Mouse (Mus musculus): ENCODE results near the gene Ano5. TPM values are rescaled to one million over a fixed set of nuclear protein-coding genes. Genes with fewer than 3 reads are reported as not detected.

The Ano5 gene
- under 1 TPM in 1 of 2 experiments, not detected in 1; 0.05 TPM for total RNA-seq (2021)
- long read RNA-seq, experiment 1, result 0 reads
- long read RNA-seq, experiment 2, result 0 reads

- DNase-seq, result peak; percentile 4 to 18
- intact Hi-C loops (cut with DNase I), result no loop called here
Measured at GRCm38 (mm10) chr7:51510671-51511651, at the start of gene Ano5. Gene Ano5, plus strand, starts transcription at chr7:51511029.

GRCm38 (mm10) chr7:51499396-51499795, 11.4 kb upstream of the Ano5 start:
- intact Hi-C loops (cut with DNase I), result no loop called here
- DNase-seq, result no peak

GRCm38 (mm10) chr7:51503940-51504339, 6.9 kb upstream of the Ano5 start:
- intact Hi-C loops (cut with DNase I), result no loop called here
- no peak for DNase-seq

GRCm38 (mm10) chr7:51510147-51510546, 682 bp upstream of the Ano5 start:
- no peak for DNase-seq
- intact Hi-C loops (cut with DNase I), result no loop called here

- intact Hi-C loops (cut with DNase I), result no loop called here
Measured at GRCm38 (mm10) chr7:51539344-51539743, 28.5 kb downstream of the Ano5 start.

GRCm38 (mm10) chr7:51540736-51541135, 29.9 kb downstream of the Ano5 start:
- DNase-seq, result peak; percentile 7 to 11
- intact Hi-C loops (cut with DNase I), result no loop called here

More at GRCm38 (mm10) chr7:51539344-51539743, 28.5 kb downstream of the Ano5 start:
- DNase-seq, result no peak

- intact Hi-C loops (cut with DNase I), result no loop called here
- DNase-seq, result no peak
Measured at GRCm38 (mm10) chr7:51600021-51600420, 89.2 kb downstream of the Ano5 start.

GRCm38 (mm10) chr7:51603741-51604140, 92.9 kb downstream of the Ano5 start:
- intact Hi-C loops (cut with DNase I), result no loop called here
- DNase-seq, result no peak

- intact Hi-C loops (cut with DNase I), result no loop called here
Measured at GRCm38 (mm10) chr7:51614404-51614803, 103.6 kb downstream of the Ano5 start.

GRCm38 (mm10) chr7:51617941-51618340, 107.1 kb downstream of the Ano5 start:
- no peak for DNase-seq
- intact Hi-C loops (cut with DNase I), result loop anchor here (1.0 kb wide), 1 partner anchor 354 kb away; no protein-coding TSS in a partner anchor

More at GRCm38 (mm10) chr7:51614404-51614803, 103.6 kb downstream of the Ano5 start:
- DNase-seq, result no peak

GRCm38 (mm10) chr7:51618412-51618811, 107.6 kb downstream of the Ano5 start:
- intact Hi-C loops (cut with DNase I), result loop anchor here (1.0 kb wide), 1 partner anchor 354 kb away; no protein-coding TSS in a partner anchor
- no peak for DNase-seq

GRCm38 (mm10) chr7:51619977-51620376, 109.1 kb downstream of the Ano5 start:
- DNase-seq, result no peak
- intact Hi-C loops (cut with DNase I), result no loop called here

GRCm38 (mm10) chr7:51621694-51622145, 110.9 kb downstream of the Ano5 start, which contains the start of gene Slc17a6:
Gene Slc17a6, plus strand, starts transcription at chr7:51622006.
- intact Hi-C loops (cut with DNase I), result no loop called here
- peak; percentile 49 to 73 for DNase-seq

- intact Hi-C loops (cut with DNase I), result no loop called here
- DNase-seq, result no peak
Measured at GRCm38 (mm10) chr7:51622196-51622595, 111.4 kb downstream of the Ano5 start.

- no peak for DNase-seq
- intact Hi-C loops (cut with DNase I), result no loop called here
Measured at GRCm38 (mm10) chr7:51622666-51623065, 111.8 kb downstream of the Ano5 start.

- intact Hi-C loops (cut with DNase I), result no loop called here
Measured at GRCm38 (mm10) chr7:51624336-51624897, 113.6 kb downstream of the Ano5 start.

GRCm38 (mm10) chr7:51625161-51625560, 114.3 kb downstream of the Ano5 start:
- intact Hi-C loops (cut with DNase I), result no loop called here
- no peak for DNase-seq

More at GRCm38 (mm10) chr7:51624336-51624897, 113.6 kb downstream of the Ano5 start:
- DNase-seq, result no peak

- intact Hi-C loops (cut with DNase I), result no loop called here
- DNase-seq, result no peak
Measured at GRCm38 (mm10) chr7:51625591-51626255, 114.9 kb downstream of the Ano5 start.

GRCm38 (mm10) chr7:51626451-51627000, 115.7 kb downstream of the Ano5 start:
- DNase-seq, result no peak
- intact Hi-C loops (cut with DNase I), result no loop called here

GRCm38 (mm10) chr7:51627001-51627631, 116.3 kb downstream of the Ano5 start:
- intact Hi-C loops (cut with DNase I), result no loop called here
- no peak for DNase-seq

All from heart, postnatal 14 days (tissue).